Mouse (Mus musculus): ENCODE data around the gene Ostm1. TPM values are rescaled to one million over a fixed set of nuclear protein-coding genes. Genes with fewer than 3 reads are reported as not detected.

Ostm1 gene
- total RNA-seq (2023): 10 to 100 TPM; 29.2 to 29.9 TPM

GRCm38 (mm10) chr10:42583157-42583872 is at the start of gene Ostm1, which contains the start of gene Nr2e1:
Gene Ostm1 (plus strand): TSS chr10:42583822.
Gene Nr2e1 (minus strand): TSS chr10:42583632.

Other genes starting within 250 kb of the Ostm1 start
- gene Afg1l, start 105.3 kb upstream of the Ostm1 start, total RNA-seq (2023): 10 to 100 TPM in 1 of 2 experiments, 1 to 10 TPM in 1; 9.7 to 12.6 TPM
- 100 to 1,000 TPM; 111 to 114 TPM for gene Snx3, start 81.8 kb upstream of the Ostm1 start, total RNA-seq (2023)
- gene Nr2e1, start 190 bp upstream of the Ostm1 start, total RNA-seq (2023): not detected
- gene Sec63, start 177.7 kb downstream of the Ostm1 start, total RNA-seq (2023): 10 to 100 TPM; 59.0 to 61.1 TPM

Data from B cell, adult 67 days (primary cell).